Mouse (Mus musculus): ENCODE measurements at regions not wholly inside any gene's neighbourhood (a gene's known extent, or its start where the extent isn't known, plus 50 kb on each side); places are given as distances from the start of the nearest gene placed in this dataset.

GRCm38 (mm10) chr3:20822226-20822625 lies 455.2 kb upstream of the Agtr1b start:
- Histone ChIP-seq H3K27me3 (ENCODE audit: control insufficient read depth, insufficient read depth, low read length) (no peaks in the 10 kb centered on the region), H3K36me3 (ENCODE audit: control insufficient read depth, insufficient read depth, low read length) (no peaks in the 10 kb centered on the region), H3K4me1 (replicated peaks; ENCODE audit: control insufficient read depth, insufficient read depth) (no peaks in the 10 kb centered on the region), H3K4me3 (ENCODE audit: low read depth, low read length) (no peak overlapping the region), H3K4me2 (replicated peaks; ENCODE audit: low read depth) (no peak overlapping the region), H3K27ac (replicated peaks) (no peak overlapping the region), H3K9ac (ENCODE audit: low read length) (no peak overlapping the region), H3K9me3 (ENCODE audit: control insufficient read depth, low read length) (no peaks in the 10 kb centered on the region)
- 55% methylated on average over 1 of the region's 1 CpGs for WGBS
- no peak for DNase-seq (ENCODE audit: low spot score)
- no peak for ATAC-seq (ENCODE audit: low FRiP score, low TSS enrichment)
- TF ChIP-seq EP300 (optimal IDR thresholded peaks at IDR 0.05) (no peak), CTCF (IDR thresholded peaks at IDR 0.05; ENCODE audit: low read depth) (no peak)

- no peak for TF ChIP-seq EP300 (optimal IDR thresholded peaks at IDR 0.05)
- no peak for TF ChIP-seq CTCF (IDR thresholded peaks at IDR 0.05; ENCODE audit: low read depth)
- Histone ChIP-seq H3K4me2 (replicated peaks; ENCODE audit: low read depth) (no peak overlapping the region), H3K27me3 (ENCODE audit: control insufficient read depth, insufficient read depth, low read length) (no peaks in the 10 kb centered on the region), H3K9me3 (ENCODE audit: control insufficient read depth, low read length) (no peaks in the 10 kb centered on the region), H3K9ac (ENCODE audit: low read length) (no peak overlapping the region), H3K27ac (replicated peaks) (no peak overlapping the region), H3K4me3 (ENCODE audit: low read depth, low read length) (no peak overlapping the region), H3K4me1 (replicated peaks; ENCODE audit: control insufficient read depth, insufficient read depth) (no peaks in the 10 kb centered on the region), H3K36me3 (ENCODE audit: control insufficient read depth, insufficient read depth, low read length) (no peaks in the 10 kb centered on the region)
- DNase-seq (ENCODE audit: low spot score) (no peak), ATAC-seq (ENCODE audit: low FRiP score, low TSS enrichment) (no peak)
- WGBS = 53% methylated on average over 4 of the region's 4 CpGs
Observed at GRCm38 (mm10) chr3:20821712-20822111, 454.7 kb upstream of the Agtr1b start.

- H3K4me2 ChIP-seq (replicated peaks; ENCODE audit: low read depth) = no peak overlapping the region
- H3K36me3 ChIP-seq (ENCODE audit: control insufficient read depth, insufficient read depth, low read length) = no peaks in the 10 kb centered on the region
- H3K4me1 ChIP-seq (replicated peaks; ENCODE audit: control insufficient read depth, insufficient read depth) = no peaks in the 10 kb centered on the region
- no peak for ATAC-seq (ENCODE audit: low FRiP score, low TSS enrichment)
- TF ChIP-seq CTCF (IDR thresholded peaks at IDR 0.05; ENCODE audit: low read depth) (no peak), EP300 (optimal IDR thresholded peaks at IDR 0.05) (no peak)
- no peak overlapping the region for H3K4me3 ChIP-seq (ENCODE audit: low read depth, low read length)
- H3K27ac ChIP-seq (replicated peaks) = no peak overlapping the region
- 96% methylated on average over 3 of the region's 3 CpGs for WGBS
- no peaks in the 10 kb centered on the region for H3K27me3 ChIP-seq (ENCODE audit: control insufficient read depth, insufficient read depth, low read length)
- no peak for DNase-seq (ENCODE audit: low spot score)
- no peaks in the 10 kb centered on the region for H3K9me3 ChIP-seq (ENCODE audit: control insufficient read depth, low read length)
- H3K9ac ChIP-seq (ENCODE audit: low read length) = no peak overlapping the region
Observed at GRCm38 (mm10) chr3:20820047-20820446, 453.1 kb upstream of the Agtr1b start.

DNA sequence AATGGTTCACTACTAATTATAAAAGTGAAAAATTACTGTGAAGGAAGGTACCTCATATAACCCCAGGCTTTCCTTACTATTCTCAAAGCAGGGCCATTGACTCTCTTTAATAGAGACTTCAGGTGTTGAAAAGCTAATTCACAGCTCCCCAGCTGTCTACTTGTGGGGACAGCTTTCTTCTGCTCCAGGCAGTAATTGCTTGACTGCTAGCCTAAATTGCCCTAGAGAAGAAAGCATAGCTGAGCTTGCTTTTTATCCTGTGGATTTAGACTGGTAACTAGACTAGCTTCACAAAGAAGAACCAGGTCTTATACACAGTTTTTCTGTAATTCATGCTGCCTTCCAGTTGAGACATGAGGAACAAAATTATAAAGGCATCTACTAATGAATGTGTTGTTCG lies 452.6 kb upstream of the Agtr1b start:
- no peak for DNase-seq (ENCODE audit: low spot score)
- Histone ChIP-seq H3K4me1 (replicated peaks; ENCODE audit: control insufficient read depth, insufficient read depth) (no peaks in the 10 kb centered on the region), H3K27ac (replicated peaks) (no peak overlapping the region), H3K4me2 (replicated peaks; ENCODE audit: low read depth) (no peak overlapping the region), H3K27me3 (ENCODE audit: control insufficient read depth, insufficient read depth, low read length) (no peaks in the 10 kb centered on the region), H3K36me3 (ENCODE audit: control insufficient read depth, insufficient read depth, low read length) (no peaks in the 10 kb centered on the region), H3K4me3 (ENCODE audit: low read depth, low read length) (no peak overlapping the region), H3K9ac (ENCODE audit: low read length) (no peak overlapping the region), H3K9me3 (ENCODE audit: control insufficient read depth, low read length) (no peaks in the 10 kb centered on the region)
- WGBS = 63% methylated on average over 1 of the region's 1 CpGs
- no peak for TF ChIP-seq CTCF (IDR thresholded peaks at IDR 0.05; ENCODE audit: low read depth)
- no peak for TF ChIP-seq EP300 (optimal IDR thresholded peaks at IDR 0.05)
- no peak for ATAC-seq (ENCODE audit: low FRiP score, low TSS enrichment)

DNA sequence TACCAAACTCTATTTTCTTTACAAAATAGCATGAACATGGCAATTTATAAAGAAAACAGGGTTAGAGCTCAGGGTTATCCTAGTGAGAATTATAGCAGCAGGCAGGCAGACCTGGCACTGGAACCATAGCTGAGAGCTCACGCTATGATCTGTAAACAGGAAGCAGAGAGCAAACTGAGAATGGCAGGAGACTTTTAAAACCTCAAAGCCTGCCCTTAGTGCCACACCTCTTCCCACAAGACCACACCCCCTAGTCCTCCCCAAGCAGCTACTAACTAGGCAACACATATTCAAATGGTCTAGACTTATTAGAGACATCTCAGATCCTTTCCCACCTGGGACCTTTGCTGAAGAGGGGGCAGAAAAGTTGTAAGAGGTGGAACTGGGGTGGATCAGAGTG lies 449.6 kb upstream of the Agtr1b start:
- DNase-seq (ENCODE audit: low spot score) (no peak), ATAC-seq (ENCODE audit: low FRiP score, low TSS enrichment) (no peak)
- TF ChIP-seq EP300 (optimal IDR thresholded peaks at IDR 0.05) = no peak
- no peak for TF ChIP-seq CTCF (IDR thresholded peaks at IDR 0.05; ENCODE audit: low read depth)
- no peaks in the 10 kb centered on the region for H3K4me1 ChIP-seq (replicated peaks; ENCODE audit: control insufficient read depth, insufficient read depth)
- no peak overlapping the region for H3K27ac ChIP-seq (replicated peaks)
- no peaks in the 10 kb centered on the region for H3K9me3 ChIP-seq (ENCODE audit: control insufficient read depth, low read length)
- no peaks in the 10 kb centered on the region for H3K36me3 ChIP-seq (ENCODE audit: control insufficient read depth, insufficient read depth, low read length)
- no peak overlapping the region for H3K4me2 ChIP-seq (replicated peaks; ENCODE audit: low read depth)
- no peak overlapping the region for H3K4me3 ChIP-seq (ENCODE audit: low read depth, low read length)
- H3K9ac ChIP-seq (ENCODE audit: low read length) = no peak overlapping the region
- H3K27me3 ChIP-seq (ENCODE audit: control insufficient read depth, insufficient read depth, low read length) = no peaks in the 10 kb centered on the region
- 22% methylated on average over 1 of the region's 1 CpGs for WGBS

DNA sequence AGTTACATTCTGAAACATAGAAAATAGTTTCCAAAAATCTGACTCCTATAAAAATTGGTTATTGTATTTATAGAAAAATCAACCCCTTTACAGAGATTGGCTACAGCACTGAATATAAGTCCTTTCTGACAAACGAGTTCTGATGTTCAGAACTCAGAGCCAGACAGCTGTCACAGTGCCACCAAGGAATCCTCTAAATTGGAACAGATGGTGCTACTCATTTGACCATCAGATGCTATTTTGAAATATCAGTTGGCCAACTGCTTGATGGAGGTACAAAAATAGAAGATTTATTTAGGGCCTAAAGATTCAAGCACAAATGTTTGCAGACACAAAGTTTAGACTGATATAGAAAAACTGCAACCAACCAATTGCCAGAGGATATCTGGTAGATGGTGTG lies 427.3 kb upstream of the Agtr1b start:
- no peaks in the 10 kb centered on the region for H3K4me1 ChIP-seq (replicated peaks; ENCODE audit: control insufficient read depth, insufficient read depth)
- no peak overlapping the region for H3K9ac ChIP-seq (ENCODE audit: low read length)
- H3K27ac ChIP-seq (replicated peaks) = no peak overlapping the region
- H3K4me2 ChIP-seq (replicated peaks; ENCODE audit: low read depth) = no peak overlapping the region
- no peak overlapping the region for H3K4me3 ChIP-seq (ENCODE audit: low read depth, low read length)
- WGBS = 56% methylated on average over 1 of the region's 1 CpGs
- H3K36me3 ChIP-seq (ENCODE audit: control insufficient read depth, insufficient read depth, low read length) = no peaks in the 10 kb centered on the region
- no peaks in the 10 kb centered on the region for H3K9me3 ChIP-seq (ENCODE audit: control insufficient read depth, low read length)
- no peak for ATAC-seq (ENCODE audit: low FRiP score, low TSS enrichment)
- no peak for DNase-seq (ENCODE audit: low spot score)
- TF ChIP-seq EP300 (optimal IDR thresholded peaks at IDR 0.05) (no peak), CTCF (IDR thresholded peaks at IDR 0.05; ENCODE audit: low read depth) (no peak)
- H3K27me3 ChIP-seq (ENCODE audit: control insufficient read depth, insufficient read depth, low read length) = no peaks in the 10 kb centered on the region
